Mouse (Mus musculus) testis, postnatal 14 days (tissue): ENCODE measurements around the gene Gm16485.

Experiments used
- DNase-seq: peaks from one replicate; pipeline ENCODE4 v3.0.0; 2021; ENCODE audit warnings: low spot score

Gene Gm16485

GRCm38 (mm10) chr9:8971491-8971890 lies at the start of gene Gm16485:
Gm16485 (plus strand) TSS chr9:8971791.
- no peak for DNase-seq

- DNase-seq: no peak
Measured at GRCm38 (mm10) chr9:8927561-8927960, 44.0 kb upstream of the Gm16485 start.

- DNase-seq: no peak
Measured at GRCm38 (mm10) chr9:8937753-8938152, 33.8 kb upstream of the Gm16485 start.

- DNase-seq: no peak
Measured at GRCm38 (mm10) chr9:8953306-8953705, 18.3 kb upstream of the Gm16485 start.

GRCm38 (mm10) chr9:8964512-8965133 lies 7.0 kb upstream of the Gm16485 start:
- DNase-seq: no peak

- no peak for DNase-seq
Measured at GRCm38 (mm10) chr9:8970240-8970639, 1.4 kb upstream of the Gm16485 start.

GRCm38 (mm10) chr9:8977775-8978174 lies 6.2 kb downstream of the Gm16485 start:
- DNase-seq: no peak

GRCm38 (mm10) chr9:8982315-8982714 lies 10.7 kb downstream of the Gm16485 start:
- no peak for DNase-seq

GRCm38 (mm10) chr9:8996494-8996893 lies 24.9 kb downstream of the Gm16485 start:
- no peak for DNase-seq

GRCm38 (mm10) chr9:9001170-9001569 lies 29.6 kb downstream of the Gm16485 start:
- no peak for DNase-seq

GRCm38 (mm10) chr9:9015108-9015507 lies 43.5 kb downstream of the Gm16485 start:
- DNase-seq: no peak
